Mouse (Mus musculus) brown adipose tissue, adult 24 weeks (tissue): ENCODE measurements around the gene Rasl11b. TPM values are rescaled to one million over a fixed set of nuclear protein-coding genes. Genes with fewer than 3 reads are reported as not detected.

Experiments used
- H3K27ac ChIP-seq: fragments of 200-500 bp; replicated peaks from 2 replicates; pipeline ENCODE4 v1.5.1; 2012; ENCODE audit warnings: low read depth, mild to moderate bottlenecking, low read length
- H3K4me1 ChIP-seq: fragments of 200-500 bp; 2 replicates; pipeline ENCODE4 v1.6.1; 2012; ENCODE audit warnings: low read length, mixed read lengths; ENCODE audit not compliant: control insufficient read depth, insufficient read depth, insufficient read length
- H3K4me3 ChIP-seq: fragments of 200-500 bp; 2 replicates; pipeline ENCODE4 v1.5.1; 2012; ENCODE audit warnings: low read depth, mild to moderate bottlenecking, low read length, moderate library complexity; ENCODE audit not compliant: insufficient read depth
- polyA plus RNA-seq: library from polyadenylated mRNA; stranded (reverse); fragments of >200 nt; gene quantifications from 2 replicates; pipeline ENCODE4 v1.2.4, GENCODE M21; 2012; ENCODE audit not compliant: missing spikeins, insufficient read depth, insufficient read length

Gene Rasl11b
- polyA plus RNA-seq = 1.1 and 1.7 TPM in 2 replicates

DNA sequence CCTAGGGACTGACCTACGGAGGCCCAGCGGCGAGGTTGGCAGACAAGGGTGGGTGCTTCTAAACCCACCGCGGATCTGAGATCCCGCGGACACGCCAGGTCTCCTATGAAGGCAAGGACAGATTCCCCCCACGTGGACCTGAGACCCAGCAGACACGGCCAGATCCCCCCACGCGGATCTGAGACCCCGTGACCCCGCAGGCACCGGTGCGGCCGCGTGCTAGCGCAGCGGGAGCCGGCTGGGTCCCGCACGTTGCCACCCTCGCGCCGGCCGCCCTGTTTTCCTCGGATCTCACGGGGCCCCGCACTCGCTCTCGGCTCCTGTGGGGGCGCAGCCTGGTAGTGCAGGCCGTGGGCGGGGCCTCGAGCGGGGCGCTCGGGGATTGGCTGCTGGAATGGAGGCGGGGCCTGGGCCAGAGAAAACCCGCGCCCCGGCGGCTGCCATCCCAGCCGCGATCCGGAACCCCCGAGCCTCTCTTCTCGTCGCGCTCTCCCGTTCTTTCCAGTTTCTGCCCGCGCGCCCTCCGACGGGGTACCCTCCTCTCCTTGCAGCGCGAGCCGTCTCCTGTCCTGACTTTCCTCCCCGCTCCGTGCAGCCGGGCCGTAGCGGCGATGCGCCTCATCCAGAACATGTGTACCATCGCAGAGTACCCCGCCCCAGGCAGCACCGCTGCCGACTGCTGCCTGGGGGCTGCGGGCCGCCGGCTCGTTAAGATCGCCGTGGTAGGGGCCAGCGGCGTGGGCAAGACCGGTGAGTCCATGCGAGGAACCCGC is at the start of gene Rasl11b:
TSS of gene Rasl11b (plus strand) at position 446 of the 773 bp plus-strand sequence.
- no peak within 1 kb of the TSS for H3K27ac ChIP-seq
- peak within 1 kb of the TSS; percentile 90 for H3K4me3 ChIP-seq
- H3K4me1 ChIP-seq = peaks cover 3% of the 10 kb centered on the region

GRCm38 (mm10) chr5:74147631-74148030 is 47.5 kb upstream of the Rasl11b start:
- H3K27ac ChIP-seq = no peak overlapping the region
- H3K4me1 ChIP-seq = no peaks in the 10 kb centered on the region
- H3K4me3 ChIP-seq = no peak overlapping the region

GRCm38 (mm10) chr5:74149975-74150374 is 45.1 kb upstream of the Rasl11b start:
- H3K4me3 ChIP-seq = no peak overlapping the region
- H3K4me1 ChIP-seq = no peaks in the 10 kb centered on the region
- H3K27ac ChIP-seq = no peak overlapping the region

DNA sequence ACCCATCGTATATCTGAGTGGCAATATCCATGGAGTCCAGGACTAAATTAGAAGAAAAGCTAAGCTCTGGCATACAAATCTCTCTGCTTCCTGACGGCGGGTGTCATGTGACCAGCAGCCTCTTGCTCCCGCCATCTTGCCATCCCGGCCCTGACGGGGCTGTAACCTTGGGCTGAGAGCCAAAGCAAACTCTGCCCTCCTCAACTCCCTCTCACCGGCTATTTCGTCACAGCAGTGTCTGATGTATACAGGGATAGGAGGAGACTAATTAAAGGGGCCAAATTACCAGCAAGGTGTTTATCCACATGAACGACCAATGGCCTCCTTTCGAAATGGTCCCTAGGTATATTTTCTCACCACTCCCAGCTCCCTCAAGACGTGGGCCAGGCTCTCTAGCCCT is 43.3 kb upstream of the Rasl11b start:
- Histone ChIP-seq H3K4me3 (no peak overlapping the region), H3K27ac (no peak overlapping the region), H3K4me1 (no peaks in the 10 kb centered on the region)

- H3K4me1 ChIP-seq = no peaks in the 10 kb centered on the region
These were observed 39.2 kb upstream of the Rasl11b start for GRCm38 (mm10) chr5:74155860-74156351.

GRCm38 (mm10) chr5:74158929-74159632 is 36.0 kb upstream of the Rasl11b start:
- Histone ChIP-seq H3K27ac (no peak overlapping the region), H3K4me1 (peaks cover 3% of the 10 kb centered on the region; the same call in 1 of the 2 replicates), H3K4me3 (no peak overlapping the region)

More at GRCm38 (mm10) chr5:74155860-74156351, 39.2 kb upstream of the Rasl11b start:
- H3K4me3 ChIP-seq = no peak overlapping the region
- no peak overlapping the region for H3K27ac ChIP-seq

- Histone ChIP-seq H3K4me3 (no peak overlapping the region), H3K27ac (no peak overlapping the region)
These were observed 35.2 kb upstream of the Rasl11b start for GRCm38 (mm10) chr5:74159906-74160305.

DNA sequence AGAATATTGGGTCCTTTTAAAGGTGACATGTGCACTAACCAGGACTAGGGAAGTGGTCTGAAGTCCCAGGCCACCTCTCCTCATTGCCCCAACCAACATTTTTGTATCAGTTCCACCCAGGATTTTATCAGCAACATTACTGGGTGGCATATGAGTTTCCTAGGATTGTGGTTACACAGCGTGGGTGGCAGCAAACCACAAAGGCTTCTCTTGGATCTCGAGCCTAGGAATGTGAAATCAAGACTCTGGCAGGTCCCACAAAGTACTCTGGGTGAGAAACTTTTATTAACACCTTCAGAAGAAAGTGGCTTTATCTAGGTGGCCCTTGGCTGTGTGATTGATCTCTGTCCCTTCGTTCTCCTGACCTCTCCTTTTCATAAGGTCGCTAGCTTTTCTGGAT is 34.7 kb upstream of the Rasl11b start:
- Histone ChIP-seq H3K4me1 (peaks cover 3% of the 10 kb centered on the region; the same call in 1 of the 2 replicates), H3K27ac (no peak overlapping the region)

More at GRCm38 (mm10) chr5:74159906-74160305, 35.2 kb upstream of the Rasl11b start:
- H3K4me1 ChIP-seq = peaks cover 3% of the 10 kb centered on the region; the same call in 1 of the 2 replicates

GRCm38 (mm10) chr5:74161297-74161926 is 33.7 kb upstream of the Rasl11b start:
- Histone ChIP-seq H3K4me3 (no peak overlapping the region), H3K27ac (no peak overlapping the region), H3K4me1 (peaks cover 3% of the 10 kb centered on the region; the same call in 1 of the 2 replicates)

More for the DNA sequence above, 34.7 kb upstream of the Rasl11b start:
- H3K4me3 ChIP-seq = no peak overlapping the region

DNA sequence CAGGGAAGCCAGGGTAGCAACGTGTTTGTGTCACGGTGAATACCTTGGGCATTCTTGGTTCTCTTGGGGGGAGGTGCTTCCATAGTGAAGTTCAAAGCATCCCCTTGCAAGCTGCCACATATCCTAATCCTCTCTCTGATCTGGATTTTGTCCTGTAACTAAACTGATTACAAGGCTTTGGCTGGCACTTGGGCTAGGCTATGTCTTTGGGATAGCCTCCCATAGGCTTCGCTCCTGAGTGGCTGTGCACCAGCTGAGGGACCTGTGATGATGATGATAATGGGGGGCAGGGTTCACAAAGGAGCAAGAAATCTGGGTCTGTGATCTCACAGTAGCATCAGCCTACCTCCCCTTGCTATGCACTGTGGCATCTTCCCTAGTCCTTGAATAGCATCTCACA is 33.1 kb upstream of the Rasl11b start:
- Histone ChIP-seq H3K27ac (no peak overlapping the region), H3K4me3 (no peak overlapping the region)

DNA sequence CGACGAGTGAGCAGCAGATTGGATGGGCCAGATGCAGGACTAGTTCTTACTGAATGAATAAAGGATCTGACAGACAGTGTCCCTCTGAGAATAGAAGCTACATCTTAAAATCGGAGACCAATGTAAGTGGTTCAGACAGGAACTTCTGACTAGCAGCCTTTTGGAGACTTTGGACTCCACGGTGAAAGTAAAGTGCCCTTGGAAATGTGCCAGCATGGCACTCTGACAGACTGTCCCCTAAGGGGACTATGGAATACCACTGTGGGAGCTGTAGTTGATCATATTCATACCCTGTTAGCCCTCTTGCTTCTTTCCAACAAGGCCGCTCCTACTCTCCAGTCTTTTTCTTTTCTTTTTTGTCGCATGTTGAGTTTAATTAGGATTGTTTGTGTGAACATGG is 31.9 kb upstream of the Rasl11b start:
- Histone ChIP-seq H3K27ac (no peak overlapping the region), H3K4me3 (no peak overlapping the region), H3K4me1 (peaks cover 3% of the 10 kb centered on the region; the same call in 1 of the 2 replicates)

More for the DNA sequence above, 33.1 kb upstream of the Rasl11b start:
- peaks cover 3% of the 10 kb centered on the region; the same call in 1 of the 2 replicates for H3K4me1 ChIP-seq

- Histone ChIP-seq H3K27ac (no peak overlapping the region), H3K4me3 (no peak overlapping the region), H3K4me1 (peaks cover 3% of the 10 kb centered on the region; the same call in 1 of the 2 replicates)
These were observed 30.5 kb upstream of the Rasl11b start for GRCm38 (mm10) chr5:74164547-74164946.

- Histone ChIP-seq H3K4me1 (no peaks in the 10 kb centered on the region), H3K27ac (no peak overlapping the region), H3K4me3 (no peak overlapping the region)
These were observed 28.4 kb upstream of the Rasl11b start for GRCm38 (mm10) chr5:74166642-74167041.

DNA sequence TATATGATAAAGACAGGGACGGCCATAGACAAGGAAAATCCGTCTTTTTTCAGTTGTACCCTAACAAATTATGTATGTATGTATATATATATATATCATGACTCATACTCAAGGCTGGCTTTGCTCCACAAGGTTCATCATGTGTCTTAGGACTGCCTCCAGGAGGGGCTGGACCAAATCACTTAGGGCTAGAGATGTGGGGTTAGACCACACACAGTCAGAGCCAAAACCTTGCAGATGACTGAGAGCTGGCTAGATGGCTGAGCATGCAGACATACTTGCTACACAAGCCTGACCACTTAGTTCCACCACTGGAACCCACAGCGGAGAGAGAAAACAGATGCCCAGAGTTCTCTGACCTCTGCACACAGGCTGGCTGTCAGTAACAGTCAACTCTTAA is 27.0 kb upstream of the Rasl11b start:
- H3K4me3 ChIP-seq = no peak overlapping the region
- no peak overlapping the region for H3K27ac ChIP-seq
- H3K4me1 ChIP-seq = no peaks in the 10 kb centered on the region

GRCm38 (mm10) chr5:74171768-74172167 is 23.3 kb upstream of the Rasl11b start:
- no peak overlapping the region for H3K4me3 ChIP-seq
- H3K27ac ChIP-seq = no peak overlapping the region
- no peaks in the 10 kb centered on the region for H3K4me1 ChIP-seq
